Mouse (Mus musculus): Measurements from ENCODE around the gene Aspg.

Aspg gene

DNA sequence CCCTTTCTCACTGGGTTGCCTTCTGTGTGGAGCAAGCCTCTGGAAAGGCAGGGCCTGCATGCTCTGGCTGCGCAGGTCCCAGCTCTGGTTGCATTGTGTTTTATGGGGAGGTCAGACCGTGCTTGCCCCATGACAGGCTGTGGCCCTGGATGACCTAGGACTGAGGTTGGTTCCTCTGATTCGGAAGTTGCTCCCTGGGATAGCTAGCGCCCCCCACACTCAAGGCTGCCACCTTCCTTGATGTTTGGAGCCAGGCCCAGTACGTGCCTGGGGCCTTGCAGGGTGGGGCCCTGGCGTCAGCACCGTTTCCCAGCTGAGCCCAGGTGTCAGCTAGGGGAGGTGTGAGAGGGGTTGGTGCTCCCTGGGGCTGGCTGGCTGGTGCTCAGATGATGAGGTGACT is 43.5 kb downstream of the Aspg start:
- DNase-seq (ENCODE audit: low read depth, low spot score), result no peak

DNA sequence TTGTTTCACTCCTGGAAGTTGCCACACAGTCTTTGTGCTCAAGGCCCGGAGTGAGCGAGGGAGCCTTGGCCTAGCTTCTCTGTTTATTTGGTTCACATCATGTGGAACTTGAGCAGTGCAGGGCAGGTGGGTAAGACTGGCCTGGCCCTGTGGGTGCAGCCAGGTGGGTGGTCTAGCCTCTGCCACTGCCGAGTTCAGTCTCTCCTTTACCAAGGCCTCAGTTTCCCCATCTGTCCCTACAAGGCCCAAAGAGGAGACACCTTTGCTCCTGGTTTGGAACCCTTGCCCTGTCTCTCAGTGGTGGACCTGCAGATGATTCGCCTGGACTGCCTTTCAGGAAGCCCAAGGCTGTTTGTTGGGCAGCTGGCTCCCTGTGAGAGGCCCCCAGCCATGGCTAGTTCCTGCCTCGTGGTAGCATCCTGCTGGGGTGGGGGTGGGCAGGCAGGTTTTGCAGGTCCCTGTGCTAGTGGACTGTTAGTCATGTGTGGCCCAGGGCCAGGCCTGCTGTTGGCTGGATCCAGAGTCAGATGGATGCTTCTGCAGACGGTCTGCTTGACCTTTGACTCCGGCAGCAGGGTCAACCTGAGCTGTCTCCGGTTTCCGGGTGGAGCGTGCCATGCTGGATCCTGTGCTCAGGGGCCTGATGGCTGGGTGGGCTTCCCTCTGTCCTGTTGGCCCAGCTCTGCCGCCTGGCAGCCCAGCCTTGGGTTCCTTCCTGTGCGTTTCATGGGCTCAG is 44.9 kb downstream of the Aspg start:
- no peak for DNase-seq (ENCODE audit: low read depth, low spot score)

- DNase-seq (ENCODE audit: low read depth, low spot score), result no peak
These were observed 45.5 kb downstream of the Aspg start for GRCm38 (mm10) chr12:112151980-112152362.

DNA sequence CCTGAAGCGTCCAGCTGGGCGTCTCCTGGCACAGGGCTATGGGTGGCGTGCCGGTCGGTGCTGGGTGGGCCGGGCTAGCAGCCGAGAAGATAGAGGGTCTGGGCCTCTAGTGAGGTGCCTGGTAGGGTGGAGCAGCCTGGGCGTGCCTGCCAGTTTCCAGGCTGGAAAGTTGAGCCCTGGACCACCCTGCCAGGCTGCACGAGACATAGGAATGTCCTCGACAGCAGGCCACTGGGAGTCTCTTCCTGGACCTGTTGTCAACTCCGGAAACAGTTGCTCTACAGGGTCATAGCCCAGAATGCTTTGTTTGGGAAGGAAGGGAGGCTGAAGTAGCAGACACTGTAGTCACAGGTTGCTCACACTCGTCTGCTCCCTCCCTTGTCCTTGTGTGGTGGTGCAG is 47.1 kb downstream of the Aspg start:
- DNase-seq (ENCODE audit: low read depth, low spot score), result no peak

- DNase-seq (ENCODE audit: low read depth, low spot score), result no peak
These were observed 48.0 kb downstream of the Aspg start for GRCm38 (mm10) chr12:112154476-112154875.

GRCm38 (mm10) chr12:112155218-112156051 is 49.0 kb downstream of the Aspg start:
- no peak for DNase-seq (ENCODE audit: low read depth, low spot score)

GRCm38 (mm10) chr12:112156804-112157203 is 50.3 kb downstream of the Aspg start:
- DNase-seq (ENCODE audit: low read depth, low spot score), result no peak

DNA sequence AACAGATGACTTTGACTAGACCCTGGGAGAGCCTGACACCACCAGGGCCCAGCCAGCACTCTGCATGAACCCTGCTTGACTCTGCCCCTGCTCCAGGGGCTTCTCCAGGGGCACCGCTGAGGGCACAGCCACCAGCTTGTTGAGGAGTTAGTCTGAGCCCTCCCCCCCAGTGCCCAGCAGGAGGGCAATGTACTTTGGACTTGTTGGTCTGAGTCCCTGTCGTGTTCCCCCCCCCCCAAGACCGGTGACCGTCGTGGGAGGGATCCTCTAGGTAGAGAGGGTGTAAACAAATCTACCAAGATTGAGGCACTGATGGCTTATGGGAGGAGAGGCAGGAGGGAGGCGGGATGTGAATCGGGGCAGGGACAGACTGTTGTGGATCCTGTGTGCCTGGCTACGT is 51.8 kb downstream of the Aspg start:
- no peak for DNase-seq (ENCODE audit: low read depth, low spot score)

- no peak for DNase-seq (ENCODE audit: low read depth, low spot score)
These were observed 52.3 kb downstream of the Aspg start for GRCm38 (mm10) chr12:112158784-112159183.

DNA sequence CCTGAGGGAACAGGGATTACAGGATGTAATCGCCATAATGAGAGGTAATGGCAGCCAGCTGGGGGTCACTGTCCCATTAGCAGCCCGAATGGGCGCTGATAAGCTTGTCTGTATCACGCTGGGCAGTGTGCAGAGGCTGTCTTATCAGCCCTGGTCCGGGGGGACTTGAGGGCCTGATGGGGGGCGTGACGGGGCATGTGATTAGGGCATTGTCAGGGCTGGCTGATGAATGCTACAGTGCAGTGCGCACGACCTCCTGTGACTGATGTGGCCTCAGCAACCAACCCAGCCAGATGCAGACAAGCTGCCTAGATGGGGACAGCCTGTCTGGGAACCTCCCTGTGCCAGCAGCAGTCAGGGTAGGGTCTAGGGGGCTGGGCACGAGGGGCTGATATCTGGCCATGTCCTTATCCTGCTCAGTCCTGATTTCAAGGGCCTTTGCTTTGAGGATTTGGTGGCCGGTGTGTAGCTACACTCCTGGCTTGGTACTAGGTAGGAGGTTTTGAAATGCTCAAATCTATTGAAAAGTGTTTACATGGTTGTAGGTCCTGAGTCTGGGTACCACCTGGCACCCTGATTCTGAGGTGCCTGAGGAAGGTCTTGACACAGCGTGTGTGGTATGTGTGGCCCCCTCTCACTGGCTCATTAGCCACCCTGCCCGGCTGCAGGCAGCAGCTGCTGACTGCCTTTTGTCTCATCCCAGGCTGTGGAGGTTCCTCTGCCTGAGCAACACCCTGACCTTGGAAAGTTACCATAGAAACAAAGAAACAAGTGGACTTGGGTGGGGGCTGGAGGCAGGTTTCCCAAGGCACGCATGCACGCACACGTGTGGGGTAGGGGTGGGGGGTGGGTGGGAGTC is 57.7 kb downstream of the Aspg start:
- DNase-seq (ENCODE audit: low read depth, low spot score), result peak; percentile 81

- no peak for DNase-seq (ENCODE audit: low read depth, low spot score)
These were observed 58.4 kb downstream of the Aspg start for GRCm38 (mm10) chr12:112164840-112165219.

DNA sequence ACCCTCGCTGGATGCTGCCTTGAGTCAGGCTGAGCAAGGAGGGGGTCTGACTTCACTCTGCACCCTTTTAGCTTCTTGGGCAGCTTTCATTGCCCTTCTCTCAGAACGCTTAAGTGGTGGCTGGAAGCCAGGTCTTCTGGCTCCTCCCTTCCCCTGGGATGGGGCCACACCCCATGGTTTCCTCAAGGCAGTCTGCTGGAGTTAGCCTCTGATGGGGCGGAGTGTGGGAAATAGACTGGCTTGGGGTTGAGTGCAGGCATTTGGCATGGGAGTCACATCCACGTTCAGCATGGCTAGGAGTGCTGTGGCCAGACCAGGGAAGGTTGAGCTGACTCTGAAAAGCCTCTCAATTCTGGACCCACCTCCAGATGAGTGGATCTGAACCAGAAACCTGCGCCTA is 62.8 kb downstream of the Aspg start:
- peak; percentile 39 for DNase-seq (ENCODE audit: low read depth, low spot score)

DNA sequence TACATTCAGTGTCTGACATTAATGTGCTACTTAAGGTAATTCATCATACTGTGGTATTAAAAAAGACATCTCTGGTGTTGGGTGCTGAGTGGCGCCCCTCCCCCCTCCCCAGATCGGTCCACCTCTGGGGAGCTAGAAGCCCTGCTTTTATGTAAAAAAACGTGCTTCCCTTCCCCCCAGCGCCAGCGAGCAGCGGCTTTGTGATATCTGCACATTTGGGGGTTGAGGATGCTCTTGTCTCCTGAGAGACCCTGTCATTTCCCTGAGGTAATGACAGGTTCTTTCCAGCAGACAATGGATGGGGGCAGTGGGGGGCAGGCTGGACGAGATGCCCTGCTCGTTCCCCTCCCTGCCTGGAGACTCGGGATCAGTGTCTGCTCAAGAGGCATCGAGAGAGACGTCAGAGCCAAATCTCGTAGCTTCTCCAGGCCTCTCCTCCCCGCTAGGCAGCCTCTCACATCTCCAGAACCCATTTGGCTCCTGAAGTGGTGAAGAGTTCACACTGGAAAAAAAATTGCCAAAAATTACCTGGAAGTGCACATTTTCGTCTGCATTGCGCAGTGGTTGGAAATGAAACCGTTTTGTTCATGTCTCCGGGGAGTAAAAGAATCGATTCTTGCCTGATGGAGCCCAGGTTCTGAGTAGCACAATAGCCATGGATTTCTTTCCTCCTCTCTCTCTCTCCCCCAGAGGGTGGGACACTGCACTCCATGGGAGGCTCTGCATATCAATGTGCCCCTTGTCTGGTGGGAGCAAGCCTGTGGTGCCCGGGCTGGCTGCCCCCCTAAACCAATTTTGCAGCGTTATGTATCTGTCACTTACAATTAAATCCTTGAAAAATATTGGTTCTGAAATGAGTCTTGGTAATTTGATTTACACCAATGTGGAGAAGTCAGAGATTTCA is 64.4 kb downstream of the Aspg start:
- no peak for DNase-seq (ENCODE audit: low read depth, low spot score)

DNA sequence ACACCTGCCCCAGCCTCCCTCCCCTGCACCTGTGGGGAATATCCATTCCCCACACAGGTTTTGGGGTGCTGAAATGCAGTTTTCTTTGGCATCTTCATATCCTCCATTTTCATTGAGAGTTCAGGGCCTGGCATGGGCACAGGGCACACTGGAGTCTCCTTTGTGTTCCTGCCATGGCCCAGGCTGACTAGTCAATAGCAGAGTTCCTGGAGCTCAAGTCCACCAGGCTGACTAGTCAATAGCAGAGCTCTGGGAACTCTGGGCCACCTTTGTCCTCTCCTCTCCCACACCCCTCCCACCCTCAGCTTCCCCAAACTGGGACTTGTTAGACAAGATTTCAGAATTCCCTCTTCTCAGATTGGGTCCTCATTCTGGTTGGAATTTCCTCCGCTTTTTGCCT is 65.2 kb downstream of the Aspg start:
- DNase-seq (ENCODE audit: low read depth, low spot score), result no peak

- DNase-seq (ENCODE audit: low read depth, low spot score), result no peak
These were observed 65.7 kb downstream of the Aspg start for GRCm38 (mm10) chr12:112172214-112172613.

Measured in ES-CJ7 (cell line).